Mouse (Mus musculus) G1E-ER4 (cell line): ENCODE results near the gene Sbk1. TPM values are rescaled to one million over a fixed set of nuclear protein-coding genes. Genes with fewer than 3 reads are reported as not detected.

ENCODE experiments used
- GATA1 ChIP-seq: IDR thresholded peaks from one replicate; pipeline ENCODE4 v1.8.0; 2012; ENCODE audit warnings: low read length, inconsistent platforms
- polyA plus RNA-seq: library from polyadenylated mRNA; stranded (reverse); fragments of >175 nt; gene quantifications from 2 replicates; pipeline ENCODE4 v1.2.3, GENCODE M21; 2012

Sbk1 gene
- polyA plus RNA-seq, 1 experiment: 0.49 TPM

GRCm38 (mm10) chr7:126291681-126292545, 19.5 kb downstream of the Sbk1 start:
- no peak for TF ChIP-seq GATA1

- no peak for TF ChIP-seq GATA1
Measured at GRCm38 (mm10) chr7:126293091-126293490, 20.7 kb downstream of the Sbk1 start.

GRCm38 (mm10) chr7:126297579-126298460, 25.4 kb downstream of the Sbk1 start:
- no peak for TF ChIP-seq GATA1

GRCm38 (mm10) chr7:126298856-126299255, 26.4 kb downstream of the Sbk1 start:
- TF ChIP-seq GATA1: no peak

- TF ChIP-seq GATA1: no peak
Measured at GRCm38 (mm10) chr7:126311822-126312221, 39.4 kb downstream of the Sbk1 start.

- TF ChIP-seq GATA1: no peak
Measured at GRCm38 (mm10) chr7:126313309-126313708, 40.9 kb downstream of the Sbk1 start.

GRCm38 (mm10) chr7:126314273-126314672, 41.9 kb downstream of the Sbk1 start:
- TF ChIP-seq GATA1: no peak

- TF ChIP-seq GATA1: no peak
Measured at GRCm38 (mm10) chr7:126323729-126324128, 51.3 kb downstream of the Sbk1 start.

- TF ChIP-seq GATA1: no peak
Measured at GRCm38 (mm10) chr7:126324791-126325190, 52.4 kb downstream of the Sbk1 start.

GRCm38 (mm10) chr7:126329907-126330645, 57.7 kb downstream of the Sbk1 start:
- no peak for TF ChIP-seq GATA1

- TF ChIP-seq GATA1: no peak
Measured at GRCm38 (mm10) chr7:126330693-126331092, 58.3 kb downstream of the Sbk1 start.

GRCm38 (mm10) chr7:126332691-126333090, 60.3 kb downstream of the Sbk1 start:
- no peak for TF ChIP-seq GATA1

- TF ChIP-seq GATA1: no peak
Measured at GRCm38 (mm10) chr7:126335556-126335955, 63.1 kb downstream of the Sbk1 start.

- TF ChIP-seq GATA1: no peak
Measured at GRCm38 (mm10) chr7:126338906-126339305, 66.5 kb downstream of the Sbk1 start.

GRCm38 (mm10) chr7:126339521-126339971, 67.1 kb downstream of the Sbk1 start:
- no peak for TF ChIP-seq GATA1
